Mouse (Mus musculus) lung, adult 18-20 months (tissue): ENCODE measurements around the gene Ociad1.

ENCODE experiments used
- DNase-seq, 2 experiments: peaks; one replicate each; pipeline ENCODE4 v3.0.0; 2022; ENCODE audit warnings: mixed read lengths in 2 of 2

The Ociad1 gene

GRCm38 (mm10) chr5:73339779-73340722 lies 47.5 kb downstream of the Ociad1 start:
- no peak for DNase-seq

DNA sequence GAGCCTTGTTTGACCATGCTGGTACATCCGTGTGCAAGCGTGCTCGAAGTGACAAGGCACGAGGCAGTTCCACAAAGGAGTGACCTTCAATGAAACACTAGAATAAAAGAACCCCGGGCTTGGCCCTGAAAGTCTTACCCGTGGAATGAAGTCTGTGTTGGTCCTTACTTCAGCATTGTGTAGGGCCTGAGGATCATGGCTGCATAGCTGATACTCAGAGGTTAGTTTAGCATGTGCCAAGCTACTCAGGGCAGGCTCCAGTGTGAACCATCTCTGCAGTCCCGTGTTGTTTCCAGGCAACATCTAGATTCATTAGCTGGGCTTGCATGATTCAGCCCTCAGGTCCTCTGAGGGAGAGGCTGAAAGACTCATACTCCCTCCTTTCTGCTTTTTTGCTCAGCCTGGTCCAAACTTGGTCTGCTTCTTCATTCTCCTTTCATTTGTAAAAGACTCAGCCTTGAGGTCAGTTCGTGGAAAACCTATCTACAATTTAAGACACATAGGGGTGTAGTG lies 48.2 kb downstream of the Ociad1 start, which contains the start of gene Ociad2:
Gene Ociad2 (minus strand): TSS at position 306 of the 513 bp plus-strand sequence.
- DNase-seq = no peak

DNA sequence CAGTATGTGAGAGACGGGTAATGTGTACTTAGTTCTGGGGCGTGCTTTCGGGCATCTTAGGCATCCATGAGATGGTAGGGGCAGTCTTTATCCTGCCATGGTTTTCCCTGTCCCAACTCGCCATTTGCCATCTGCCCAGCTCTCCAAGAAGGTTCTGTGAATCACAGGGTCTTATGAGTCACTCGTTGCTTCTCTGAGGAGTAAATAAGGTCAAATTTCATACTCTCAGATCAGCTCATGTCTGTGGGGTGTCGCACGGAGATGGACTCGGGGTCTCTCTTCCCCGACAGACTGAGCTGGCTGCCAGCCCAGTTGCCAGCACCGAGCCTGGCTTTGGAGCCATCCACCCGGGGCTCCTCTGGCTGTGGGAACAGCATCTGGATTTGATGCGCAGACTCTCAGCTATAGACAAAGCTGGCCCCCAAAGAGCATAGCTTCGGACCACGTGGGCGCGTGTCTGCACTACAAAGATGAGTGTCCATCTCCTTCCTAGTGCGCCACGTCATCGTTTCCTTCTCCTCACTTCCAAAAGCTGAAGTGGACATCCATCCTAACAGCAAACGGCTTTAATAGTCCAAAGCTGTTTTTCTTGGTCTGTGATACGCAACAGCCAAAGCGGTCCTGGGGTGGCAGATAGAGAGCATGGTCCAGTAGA lies 50.2 kb downstream of the Ociad1 start:
- DNase-seq = no peak

GRCm38 (mm10) chr5:73344310-73344709 lies 51.7 kb downstream of the Ociad1 start:
- no peak for DNase-seq

DNA sequence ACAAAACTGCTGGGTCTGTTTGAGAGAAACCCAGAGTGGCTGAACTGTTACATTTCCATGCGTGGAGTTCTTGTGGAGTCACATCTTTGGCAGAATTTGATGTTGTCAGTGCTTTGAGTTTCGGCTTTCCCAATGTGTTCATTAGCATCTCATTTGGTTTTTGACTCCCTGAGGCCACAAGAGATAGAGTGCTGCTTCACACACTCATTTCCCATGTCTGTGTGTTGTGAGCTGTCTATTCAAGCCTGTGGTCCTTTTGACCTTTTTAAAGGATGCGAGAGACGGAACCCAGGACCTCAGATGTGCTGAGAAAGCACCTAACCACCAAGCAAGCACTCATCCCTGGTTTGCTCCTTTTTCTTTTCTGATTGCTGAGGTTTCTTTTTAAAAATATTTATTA lies 52.7 kb downstream of the Ociad1 start:
- no peak for DNase-seq

GRCm38 (mm10) chr5:73349514-73349913 lies 56.9 kb downstream of the Ociad1 start:
- no peak for DNase-seq

- no peak for DNase-seq
Observed at GRCm38 (mm10) chr5:73351796-73352195, 59.2 kb downstream of the Ociad1 start.

DNA sequence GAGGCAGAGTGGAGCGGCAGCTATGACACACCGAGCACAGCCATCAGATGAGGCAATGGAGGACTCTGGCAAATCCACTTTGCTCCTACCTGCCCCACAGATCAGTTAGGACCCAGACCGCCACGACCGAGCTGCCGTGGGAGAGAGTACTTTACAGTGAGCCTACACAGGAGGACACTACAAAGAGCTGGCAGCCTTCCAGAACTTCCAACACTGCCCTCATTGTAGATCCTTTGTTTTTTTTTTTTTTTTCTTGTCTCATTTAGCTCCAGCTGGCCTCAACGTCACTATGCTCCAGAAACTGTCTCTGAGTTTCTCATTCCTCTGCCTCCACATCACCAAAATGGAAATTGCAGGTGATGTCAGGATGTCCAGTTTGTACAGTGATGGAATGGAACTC lies 60.9 kb downstream of the Ociad1 start:
- no peak for DNase-seq

GRCm38 (mm10) chr5:73353978-73354377 lies 61.4 kb downstream of the Ociad1 start:
- DNase-seq = no peak

- no peak for DNase-seq
Observed at GRCm38 (mm10) chr5:73355393-73355792, 62.8 kb downstream of the Ociad1 start.

GRCm38 (mm10) chr5:73359134-73359751 lies 66.7 kb downstream of the Ociad1 start:
- DNase-seq = no peak

DNA sequence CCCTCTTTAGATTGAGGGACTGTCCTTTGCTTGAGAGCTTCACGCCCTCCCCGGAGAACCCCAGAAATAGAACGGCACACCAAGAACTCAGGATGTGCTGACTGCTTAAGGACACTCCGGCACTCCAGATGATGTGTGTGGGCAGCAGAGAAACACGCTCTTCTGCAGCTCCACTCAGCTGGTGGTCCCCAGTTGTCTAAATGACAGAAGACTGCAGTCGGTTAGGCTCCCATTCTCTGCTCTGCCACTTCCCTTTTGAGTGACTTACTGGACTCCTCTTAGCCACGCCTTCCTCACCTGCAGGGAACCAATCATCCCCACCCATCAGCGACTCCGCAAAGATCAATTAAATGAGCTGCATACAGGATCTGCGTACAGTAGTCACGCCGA lies 67.2 kb downstream of the Ociad1 start:
- DNase-seq = no peak

- no peak for DNase-seq
Observed at GRCm38 (mm10) chr5:73360240-73360639, 67.7 kb downstream of the Ociad1 start.

GRCm38 (mm10) chr5:73362338-73362737 lies 69.8 kb downstream of the Ociad1 start:
- DNase-seq = no peak

- DNase-seq = no peak
Observed at GRCm38 (mm10) chr5:73362791-73363190, 70.2 kb downstream of the Ociad1 start.
